Mouse (Mus musculus) T-helper 17 cell (primary cell): Measurements from ENCODE around the gene Sema3f.

Source experiments
- in situ Hi-C, 2 experiments: fragments of 300-600 bp; cut with MboI, MseI; formaldehyde crosslinking; loops; 1 replicate in 1 of 2; 2 replicates in 1 of 2; pipeline ENCODE4 v1.15.1; 2025; ENCODE audit warnings: high pct_unique_total_duplicates in 2 of 2

The Sema3f gene

GRCm38 (mm10) chr9:107668011-107668410 lies 42.3 kb downstream of the Sema3f start:
- in situ Hi-C loops: no loop called here

- in situ Hi-C loops: no loop called here
These were observed 43.1 kb downstream of the Sema3f start for GRCm38 (mm10) chr9:107667219-107667618.

DNA sequence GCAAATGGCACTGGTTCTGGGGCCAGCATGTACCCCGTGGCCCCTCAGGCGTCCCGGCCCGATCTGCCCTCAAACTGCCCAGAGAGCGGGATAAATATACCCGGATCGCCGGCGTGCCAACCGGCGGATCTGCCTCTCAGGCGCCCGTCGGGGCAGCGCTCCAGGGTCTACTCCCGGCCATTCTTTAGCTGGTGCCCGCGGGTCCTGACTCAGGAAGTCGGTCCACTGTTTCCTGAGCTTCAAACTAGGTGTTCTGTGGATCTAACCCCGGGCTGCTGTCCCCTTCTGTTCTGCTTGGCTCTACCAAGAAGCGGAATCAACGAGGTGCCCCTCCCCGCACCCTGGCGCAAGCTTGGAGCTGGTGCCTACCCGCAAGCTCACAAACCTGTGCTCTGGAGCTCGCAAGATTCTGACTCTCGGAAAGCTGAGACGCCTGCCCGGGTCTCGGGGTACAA lies 43.5 kb downstream of the Sema3f start:
- in situ Hi-C loops: no loop called here

GRCm38 (mm10) chr9:107665308-107665707 lies 45.0 kb downstream of the Sema3f start:
- in situ Hi-C loops: no loop called here

DNA sequence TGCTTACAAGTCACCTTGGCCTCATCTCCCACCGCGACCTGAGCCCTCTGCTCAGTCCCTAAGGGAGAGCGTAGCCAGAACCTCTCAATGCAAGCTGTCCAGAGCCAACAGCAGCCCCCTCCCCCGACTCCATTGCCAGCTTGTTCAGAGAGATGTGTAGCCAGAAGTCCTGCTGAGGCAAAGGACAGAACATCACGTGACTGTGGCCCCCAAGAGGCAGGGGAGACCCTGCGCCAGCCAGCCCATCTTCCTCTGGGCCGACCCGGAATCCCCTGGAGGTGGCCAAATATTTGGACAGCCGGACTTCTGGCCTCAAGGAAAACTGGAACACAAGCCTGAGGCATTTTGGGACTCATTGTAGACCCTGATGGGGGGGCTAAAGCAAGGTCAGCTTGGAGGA lies 46.8 kb downstream of the Sema3f start:
- in situ Hi-C loops: no loop called here

GRCm38 (mm10) chr9:107662342-107662741 lies 47.9 kb downstream of the Sema3f start:
- in situ Hi-C loops: no loop called here

- in situ Hi-C loops: no loop called here
These were observed 49.5 kb downstream of the Sema3f start for GRCm38 (mm10) chr9:107660777-107661176.

DNA sequence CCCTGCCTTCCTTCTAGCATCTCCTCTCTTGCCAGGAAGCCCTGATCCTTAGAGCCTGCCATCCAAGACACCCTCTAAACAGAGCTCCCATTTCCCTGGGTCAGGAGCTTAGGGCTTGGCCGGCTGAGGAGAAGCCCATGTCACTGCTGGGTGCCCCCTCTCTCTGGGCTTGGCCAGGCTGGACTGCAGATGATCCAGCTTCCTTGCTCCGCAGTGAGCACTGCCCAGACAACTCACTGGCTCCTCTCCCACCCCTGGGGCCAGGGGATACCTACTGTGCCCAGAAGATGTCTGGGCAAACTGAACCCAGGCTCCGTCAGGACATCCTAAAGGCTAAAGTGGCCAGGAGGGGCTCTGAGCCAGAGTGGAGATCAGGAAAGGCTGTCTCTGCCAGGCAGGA lies 50.3 kb downstream of the Sema3f start:
- in situ Hi-C loops: no loop called here

GRCm38 (mm10) chr9:107659551-107659950 lies 50.7 kb downstream of the Sema3f start:
- in situ Hi-C loops: no loop called here

DNA sequence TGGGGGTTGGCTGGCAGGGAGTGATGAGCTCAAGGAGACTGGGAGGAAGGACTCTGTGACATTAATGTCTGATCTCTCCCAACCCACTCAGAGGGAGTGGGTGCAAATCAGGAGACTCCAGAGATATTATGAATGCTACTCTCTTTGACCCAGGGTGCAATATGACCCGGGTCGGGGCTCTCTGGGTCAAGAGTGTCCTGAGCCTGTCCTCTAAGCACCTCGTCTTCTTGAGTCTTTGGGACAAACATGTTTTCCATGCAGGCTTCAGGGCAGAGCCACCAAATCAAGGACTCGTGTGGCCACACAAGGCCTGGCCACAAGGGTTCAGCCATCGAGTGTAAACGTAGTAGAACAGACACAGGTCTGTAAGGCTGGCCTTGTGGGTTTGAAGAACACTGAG lies 52.2 kb downstream of the Sema3f start:
- in situ Hi-C loops: no loop called here

DNA sequence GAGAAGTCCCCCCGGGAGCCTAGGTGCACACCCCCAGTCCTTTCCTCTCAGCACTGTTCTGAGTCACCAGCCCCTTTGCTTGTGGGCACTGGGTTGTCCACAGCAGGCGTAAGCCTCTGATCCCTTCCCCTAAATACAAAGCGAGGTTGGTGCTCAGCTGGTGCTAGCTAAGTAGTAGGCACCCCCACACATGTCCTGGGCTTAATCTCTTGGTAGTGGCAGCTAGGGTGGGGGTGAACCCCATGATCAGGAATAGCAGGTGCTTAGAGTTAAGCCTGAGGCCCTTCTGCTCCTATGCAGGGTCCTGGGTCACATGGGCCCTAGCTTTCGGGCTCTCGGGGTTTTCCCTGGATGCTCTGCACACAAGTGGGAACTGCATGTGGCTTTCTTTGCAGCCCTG lies 53.1 kb downstream of the Sema3f start:
- in situ Hi-C loops: no loop called here

DNA sequence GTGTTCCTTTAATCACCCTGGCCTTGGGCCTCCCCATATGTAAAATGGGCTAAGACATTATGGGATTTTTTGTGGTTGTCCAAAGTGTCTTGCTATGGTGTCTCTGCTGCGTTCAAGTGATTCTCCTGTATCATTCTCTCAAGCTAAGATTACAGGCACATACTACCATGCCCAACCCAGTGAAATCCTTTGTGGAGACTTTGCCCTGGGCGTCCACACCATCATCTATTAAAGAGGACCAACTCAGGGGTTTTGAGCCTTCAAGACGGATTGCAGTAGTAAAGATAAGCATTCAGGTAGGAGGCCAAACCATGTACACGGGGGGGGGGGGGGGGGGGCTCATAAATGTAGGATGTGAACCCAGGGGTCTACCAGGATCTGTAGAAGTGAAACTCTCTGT lies 55.7 kb downstream of the Sema3f start:
- in situ Hi-C loops: no loop called here

DNA sequence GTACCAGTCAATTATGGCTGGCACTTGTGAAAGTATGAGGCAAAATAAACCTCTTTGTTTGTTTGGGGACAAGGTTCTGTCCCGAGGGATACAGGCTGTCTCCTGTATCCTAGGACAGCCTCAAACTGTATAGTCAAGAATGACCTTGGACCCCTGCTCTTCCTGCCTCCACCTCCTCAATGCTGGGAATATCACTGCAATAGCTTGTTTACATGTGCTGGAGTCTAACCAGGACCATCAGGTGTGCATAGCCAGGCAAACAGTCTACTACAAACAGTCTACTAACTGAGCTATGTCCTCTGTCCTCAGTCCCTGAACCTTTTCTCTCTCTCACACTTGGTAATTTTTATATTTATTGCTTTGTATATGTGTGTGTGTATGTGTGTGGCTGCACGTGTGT lies 56.8 kb downstream of the Sema3f start:
- in situ Hi-C loops: no loop called here

DNA sequence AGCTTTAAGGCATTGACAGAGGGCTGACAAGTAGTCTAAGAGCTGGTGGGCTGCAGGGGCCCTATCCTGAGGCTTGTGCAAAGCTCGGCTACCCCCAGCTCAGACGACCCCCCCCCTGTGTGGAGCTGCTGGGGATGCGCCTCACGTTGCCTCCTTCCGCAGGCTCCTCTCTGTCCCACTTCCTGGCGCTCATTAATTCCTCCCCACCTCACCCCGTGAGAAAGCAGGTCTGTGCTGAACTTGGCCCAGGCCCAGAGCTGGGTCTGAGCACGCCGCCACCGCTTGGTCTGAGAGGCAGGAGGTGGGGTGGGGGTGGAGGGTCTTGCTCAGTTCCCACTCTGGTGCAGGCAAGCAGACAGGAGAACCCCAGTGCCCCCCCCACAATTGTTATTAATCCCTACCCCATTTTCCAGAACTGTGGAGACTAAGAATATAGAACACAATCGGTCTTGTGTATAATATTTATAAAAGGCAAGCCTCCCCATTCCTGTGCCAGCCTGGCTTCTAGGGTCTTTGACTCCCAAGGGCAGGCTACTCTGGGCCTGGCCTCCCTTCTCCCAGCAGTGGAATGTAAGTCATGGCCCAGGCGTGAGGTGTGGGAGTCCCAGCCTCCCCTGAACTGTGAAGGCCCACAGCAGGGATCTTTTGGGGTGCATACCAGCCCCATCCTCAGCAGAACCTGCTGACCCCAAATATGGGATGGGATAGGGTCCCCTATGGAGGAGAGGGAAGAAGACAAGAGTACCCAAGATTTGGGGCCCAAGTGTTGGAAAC lies 59.4 kb downstream of the Sema3f start:
- in situ Hi-C loops: no loop called here

- in situ Hi-C loops: no loop called here
These were observed 60.0 kb downstream of the Sema3f start for GRCm38 (mm10) chr9:107650225-107650624.

GRCm38 (mm10) chr9:107648767-107649166 lies 61.5 kb downstream of the Sema3f start:
- in situ Hi-C loops: no loop called here

DNA sequence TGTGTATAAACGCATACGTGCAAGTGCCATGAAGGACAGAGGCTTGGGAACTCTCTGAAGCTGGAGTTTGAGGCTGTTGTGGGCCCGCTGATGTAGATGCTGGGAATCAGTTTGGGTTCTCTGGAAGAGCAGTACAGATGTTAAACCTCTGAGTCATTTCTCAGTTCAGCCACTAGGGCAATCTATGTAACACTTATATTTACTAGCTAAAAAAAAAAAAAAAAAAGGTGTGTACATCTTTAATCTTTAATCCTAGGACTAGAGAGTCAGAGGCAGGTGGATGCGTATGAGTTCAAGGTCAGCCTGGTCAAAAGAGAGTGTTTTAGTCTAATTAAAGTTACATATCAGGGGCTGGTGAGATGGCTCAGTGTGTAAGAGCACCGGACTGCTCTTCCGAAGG lies 63.3 kb downstream of the Sema3f start:
- in situ Hi-C loops: no loop called here

- in situ Hi-C loops: no loop called here
These were observed 64.7 kb downstream of the Sema3f start for GRCm38 (mm10) chr9:107645577-107645976.

GRCm38 (mm10) chr9:107645153-107645510 lies 65.1 kb downstream of the Sema3f start:
- in situ Hi-C loops: no loop called here

GRCm38 (mm10) chr9:107644495-107645152 lies 65.7 kb downstream of the Sema3f start:
- in situ Hi-C loops: loop anchor here in 1 of 2 experiments (5.0 kb wide), 1 partner anchor 42 kb away; no protein-coding TSS in a partner anchor

- in situ Hi-C loops: loop anchor here in 1 of 2 experiments (5.0 kb wide), 1 partner anchor 41 kb away; no protein-coding TSS in a partner anchor
These were observed 66.6 kb downstream of the Sema3f start for GRCm38 (mm10) chr9:107643544-107644214.

DNA sequence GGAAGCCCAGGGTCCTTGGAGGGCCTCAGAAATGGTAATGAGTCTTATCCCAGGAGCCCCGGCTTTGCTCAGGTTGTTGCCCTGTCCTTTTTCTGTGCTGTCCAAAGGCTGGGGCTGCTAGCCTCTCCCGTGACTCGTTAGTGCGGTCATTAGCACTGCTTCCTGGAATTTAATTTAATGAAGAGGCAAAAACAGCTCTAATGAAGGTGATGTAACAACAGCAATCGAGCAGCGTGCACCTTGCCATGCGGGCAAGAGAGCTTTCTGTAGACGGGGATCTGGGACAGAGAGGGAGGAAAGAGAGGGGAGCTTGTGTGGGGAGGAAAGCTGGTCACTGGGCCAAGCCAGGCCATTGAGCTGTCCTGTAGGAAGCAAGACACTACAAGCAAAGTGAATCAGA lies 68.6 kb downstream of the Sema3f start:
- in situ Hi-C loops: loop anchor here in 1 of 2 experiments (5.0 kb wide), 1 partner anchor 39 kb away; no protein-coding TSS in a partner anchor
